Mouse (Mus musculus) heart, embryonic 10.5 days (tissue): ENCODE measurements around the gene Zfp36l2. TPM values are rescaled to one million over a fixed set of nuclear protein-coding genes. Genes with fewer than 3 reads are reported as not detected.
A peak's percentile ranks its signal among the peaks of the same experiment; 100 is the strongest.

Source experiments
- DNase-seq: peaks from one replicate; pipeline ENCODE4 v3.0.0-alpha.2; 2017; ENCODE audit warnings: low spot score
- H3K27ac ChIP-seq: fragments of 300-500 bp; sonication (generic); 2 replicates; pipeline ENCODE4 v1.5.1; 2016; ENCODE audit warnings: mild to moderate bottlenecking
- H3K27me3 ChIP-seq: fragments of 300-500 bp; sonication (generic); 2 replicates; pipeline ENCODE4 v1.6.1; 2016; ENCODE audit warnings: mild to moderate bottlenecking; ENCODE audit not compliant: poor library complexity, insufficient read depth, severe bottlenecking
- H3K36me3 ChIP-seq: fragments of 300-500 bp; sonication (generic); 2 replicates; pipeline ENCODE4 v1.6.1; 2016; ENCODE audit warnings: mild to moderate bottlenecking, moderate library complexity
- H3K4me1 ChIP-seq: fragments of 300-500 bp; sonication (generic); 2 replicates; pipeline ENCODE4 v1.6.1; 2016; ENCODE audit warnings: mild to moderate bottlenecking
- H3K4me3 ChIP-seq: fragments of 300-500 bp; sonication (generic); 2 replicates; pipeline ENCODE4 v1.5.1; 2016; ENCODE audit warnings: mild to moderate bottlenecking, moderate library complexity
- H3K9me3 ChIP-seq: fragments of 300-500 bp; sonication (generic); 2 replicates; pipeline ENCODE4 v1.6.1; 2016; ENCODE audit warnings: mild to moderate bottlenecking, moderate library complexity
- WGBS: fragments of 180-500 bp; shearing (Covaris S2); methylation state at CpG from one replicate; pipeline ENCODE4 v1.1.7; 2016; 5-methylcytosine and 5-hydroxymethylcytosine counted together
- polyA plus RNA-seq: library from polyadenylated mRNA; unstranded; fragments of >200 nt; fragmentation: Nextera tagmentation; extraction: Ambion mirVana; gene quantifications from 2 replicates; pipeline ENCODE4 v1.2.1, GENCODE M21; 2016

Gene Zfp36l2
- polyA plus RNA-seq, 1 experiment from 2014 or later = 10.4 TPM

DNA sequence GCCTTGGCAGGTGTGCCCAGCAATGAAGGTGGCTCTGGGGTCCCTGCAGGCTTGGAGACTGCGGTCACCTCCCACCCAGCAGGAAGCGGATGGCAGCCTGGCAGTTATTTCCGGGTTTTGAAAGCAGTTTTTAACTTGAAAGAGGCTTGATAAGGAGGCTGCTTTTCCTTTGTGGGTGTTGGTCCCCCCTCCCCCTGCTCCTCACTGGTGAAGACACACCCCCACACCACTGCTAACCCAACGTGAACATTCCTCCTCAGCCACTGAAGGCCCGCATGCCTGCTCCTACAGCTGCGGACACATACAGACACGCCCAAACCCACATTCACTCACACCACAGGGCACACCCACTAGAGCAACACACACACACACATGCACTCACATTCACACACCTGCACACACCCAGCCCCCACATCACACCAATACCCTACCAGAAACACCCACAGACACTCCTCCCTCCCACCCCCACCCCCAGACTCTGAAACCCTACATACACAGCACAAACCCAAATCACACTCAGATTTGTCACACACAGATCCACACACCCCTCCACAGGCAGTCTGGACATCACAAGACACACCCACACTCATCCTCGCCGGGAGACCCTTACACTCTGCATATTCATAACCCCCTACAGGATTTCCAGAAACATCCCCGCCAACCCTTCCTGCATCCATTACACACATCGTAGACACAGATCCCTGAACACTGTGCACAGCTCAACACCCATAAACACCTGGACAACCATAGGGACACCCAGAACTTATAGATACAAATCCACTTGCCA, 6.8 kb downstream of the Zfp36l2 start:
- Histone ChIP-seq H3K27ac (peak overlapping the region; percentile 73), H3K9me3 (no peaks in the 10 kb centered on the region), H3K4me1 (peaks cover 54% of the 10 kb centered on the region), H3K27me3 (no peaks in the 10 kb centered on the region), H3K36me3 (peaks cover 4% of the 10 kb centered on the region), H3K4me3 (peak overlapping the region; percentile 19; the same call in 1 of the 2 replicates)
- peak; percentile 88 for DNase-seq
- WGBS = 29% methylated on average over 11 of the region's 11 CpGs

GRCm38 (mm10) chr17:84179973-84180365, 7.8 kb downstream of the Zfp36l2 start:
- peaks cover 7% of the 10 kb centered on the region; the same call in 1 of the 2 replicates for H3K36me3 ChIP-seq
- peak overlapping the region; percentile 73; the same call in 1 of the 2 replicates for H3K27ac ChIP-seq
- peaks cover 6% of the 10 kb centered on the region; the same call in 1 of the 2 replicates for H3K9me3 ChIP-seq
- no peak for DNase-seq
- H3K27me3 ChIP-seq = no peaks in the 10 kb centered on the region
- H3K4me3 ChIP-seq = no peak overlapping the region
- WGBS = 90% methylated on average over 4 of the region's 4 CpGs
- H3K4me1 ChIP-seq = peaks cover 50% of the 10 kb centered on the region

GRCm38 (mm10) chr17:84179026-84179972, 8.4 kb downstream of the Zfp36l2 start:
- Histone ChIP-seq H3K27me3 (no peaks in the 10 kb centered on the region), H3K4me1 (peaks cover 50% of the 10 kb centered on the region), H3K9me3 (peaks cover 6% of the 10 kb centered on the region; the same call in 1 of the 2 replicates), H3K4me3 (no peak overlapping the region), H3K36me3 (peaks cover 7% of the 10 kb centered on the region; the same call in 1 of the 2 replicates), H3K27ac (peak overlapping the region; percentile 73; the same call in 1 of the 2 replicates)
- WGBS = 87% methylated on average over 17 of the region's 17 CpGs
- DNase-seq = no peak

- Histone ChIP-seq H3K9me3 (peaks cover 6% of the 10 kb centered on the region; the same call in 1 of the 2 replicates), H3K4me3 (no peak overlapping the region), H3K36me3 (peaks cover 7% of the 10 kb centered on the region; the same call in 1 of the 2 replicates), H3K27me3 (no peaks in the 10 kb centered on the region), H3K27ac (peak overlapping the region; percentile 67), H3K4me1 (peaks cover 39% of the 10 kb centered on the region)
- WGBS = 37% methylated on average over 8 of the region's 8 CpGs
- DNase-seq = no peak
Observed at GRCm38 (mm10) chr17:84177481-84177880, 10.3 kb downstream of the Zfp36l2 start.

GRCm38 (mm10) chr17:84176446-84176845, 11.3 kb downstream of the Zfp36l2 start:
- Histone ChIP-seq H3K27ac (no peak overlapping the region), H3K27me3 (no peaks in the 10 kb centered on the region), H3K9me3 (peaks cover 6% of the 10 kb centered on the region; the same call in 1 of the 2 replicates), H3K36me3 (peaks cover 7% of the 10 kb centered on the region; the same call in 1 of the 2 replicates), H3K4me3 (no peak overlapping the region), H3K4me1 (peaks cover 28% of the 10 kb centered on the region)
- no peak for DNase-seq
- 82% methylated on average over 7 of the region's 7 CpGs for WGBS

DNA sequence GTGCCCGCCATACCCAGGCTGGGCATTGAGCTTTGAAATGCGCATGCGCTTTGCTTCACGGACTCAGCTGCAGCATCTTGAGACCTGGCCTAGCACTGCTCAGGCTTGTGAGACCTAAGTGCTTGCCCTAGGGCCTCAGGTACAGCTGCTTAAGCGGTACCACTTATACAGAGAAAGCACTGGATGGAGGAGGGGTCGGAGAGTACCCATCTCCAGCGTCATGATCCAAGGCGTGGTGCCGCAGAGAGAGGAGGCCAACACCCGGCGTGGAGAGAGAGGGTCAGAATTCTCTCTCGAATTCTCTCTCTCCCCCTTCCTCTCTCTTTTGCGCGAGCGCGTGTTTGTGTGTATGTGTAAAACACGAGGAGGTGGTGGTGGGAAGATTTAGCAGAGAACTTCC, 12.6 kb downstream of the Zfp36l2 start:
- peaks cover 6% of the 10 kb centered on the region; the same call in 1 of the 2 replicates for H3K9me3 ChIP-seq
- no peak overlapping the region for H3K27ac ChIP-seq
- H3K27me3 ChIP-seq = no peaks in the 10 kb centered on the region
- WGBS = 98% methylated on average over 17 of the region's 17 CpGs
- H3K36me3 ChIP-seq = peaks cover 7% of the 10 kb centered on the region; the same call in 1 of the 2 replicates
- DNase-seq = no peak
- H3K4me3 ChIP-seq = no peak overlapping the region
- H3K4me1 ChIP-seq = peaks cover 16% of the 10 kb centered on the region; the same call in 1 of the 2 replicates

DNA sequence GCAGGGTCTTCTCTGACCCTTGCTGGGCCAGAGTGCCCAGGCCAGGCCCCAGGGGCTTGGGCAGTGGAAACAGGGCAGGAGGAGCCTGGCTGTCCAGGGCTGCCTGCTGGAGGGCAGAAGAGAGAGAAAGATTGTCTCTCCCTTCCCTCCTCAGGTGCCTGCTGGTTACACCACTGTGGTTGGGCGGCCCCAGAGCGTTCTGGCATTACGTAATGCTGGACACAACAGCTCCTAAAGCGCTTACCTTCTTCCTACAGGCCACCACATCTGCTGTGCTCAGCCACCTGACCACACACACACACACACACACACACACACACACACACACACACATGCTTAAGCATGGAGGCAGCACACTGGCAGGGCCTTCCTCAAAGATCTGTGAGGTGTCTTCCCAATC, 20.4 kb downstream of the Zfp36l2 start:
- whole genome bisulfite sequencing = 85% methylated on average over 4 of the region's 4 CpGs
- no peaks in the 10 kb centered on the region for H3K27me3 ChIP-seq
- H3K4me1 ChIP-seq = peaks cover 7% of the 10 kb centered on the region; the same call in 1 of the 2 replicates
- DNase-seq = no peak
- 0 out of 2 replicates have a peak overlapping the region, but pooled peaks have one; percentile 59 for H3K27ac ChIP-seq
- no peaks in the 10 kb centered on the region for H3K9me3 ChIP-seq
- H3K36me3 ChIP-seq = no peaks in the 10 kb centered on the region
- no peak overlapping the region for H3K4me3 ChIP-seq

- Histone ChIP-seq H3K27me3 (no peaks in the 10 kb centered on the region), H3K27ac (no peak overlapping the region), H3K4me1 (peaks cover 16% of the 10 kb centered on the region), H3K4me3 (no peak overlapping the region), H3K9me3 (no peaks in the 10 kb centered on the region), H3K36me3 (no peaks in the 10 kb centered on the region)
- DNase-seq = no peak
- 89% methylated on average over 9 of the region's 9 CpGs for WGBS
Observed at GRCm38 (mm10) chr17:84166135-84166860, 21.4 kb downstream of the Zfp36l2 start.

DNA sequence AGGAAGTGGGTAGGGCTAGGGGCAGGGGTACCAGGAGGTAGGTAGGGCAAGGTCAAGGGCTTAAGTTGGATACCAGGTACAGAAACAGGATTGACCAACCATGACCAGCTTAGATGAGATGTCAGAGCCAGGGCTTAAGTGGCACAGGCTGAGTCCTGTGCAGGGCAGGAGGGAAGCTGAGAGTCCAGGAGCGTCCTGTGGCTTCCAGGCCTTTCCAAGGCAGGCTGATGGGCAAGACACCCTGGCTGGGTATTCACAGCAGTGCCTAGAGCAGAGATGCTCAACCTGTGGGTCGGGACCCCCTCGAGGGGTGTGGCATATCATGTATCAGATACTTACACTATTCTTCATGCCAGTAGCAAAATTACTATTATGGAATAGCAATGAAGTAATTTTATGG, 22.0 kb downstream of the Zfp36l2 start:
- no peak for DNase-seq
- no peaks in the 10 kb centered on the region for H3K36me3 ChIP-seq
- peaks cover 22% of the 10 kb centered on the region for H3K4me1 ChIP-seq
- no peak overlapping the region for H3K4me3 ChIP-seq
- H3K27me3 ChIP-seq = no peaks in the 10 kb centered on the region
- no peak overlapping the region for H3K27ac ChIP-seq
- WGBS = 85% methylated on average over 3 of the region's 3 CpGs
- H3K9me3 ChIP-seq = no peaks in the 10 kb centered on the region

DNA sequence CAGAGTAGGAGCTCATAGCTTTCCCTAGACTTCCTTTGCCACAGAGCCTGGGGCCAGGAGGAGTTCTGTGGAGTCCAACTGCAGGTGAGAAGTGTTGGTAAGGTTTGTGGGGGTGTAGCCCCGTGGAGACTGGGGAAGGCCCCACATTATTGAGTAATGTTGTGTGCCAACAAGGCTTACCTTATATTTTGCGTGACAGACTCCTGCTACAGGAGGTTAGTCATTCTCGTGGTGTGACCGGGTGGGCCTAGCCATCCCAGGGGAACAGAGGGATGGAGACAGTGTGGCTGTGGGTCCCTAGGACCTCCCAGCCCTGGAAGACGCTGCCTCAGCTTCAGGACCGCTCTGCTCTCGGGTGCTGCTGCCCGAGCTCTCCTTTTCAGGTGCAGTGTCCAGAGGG, 23.6 kb downstream of the Zfp36l2 start:
- H3K4me3 ChIP-seq = no peak overlapping the region
- H3K9me3 ChIP-seq = no peaks in the 10 kb centered on the region
- DNase-seq = no peak
- no peaks in the 10 kb centered on the region for H3K27me3 ChIP-seq
- H3K4me1 ChIP-seq = peaks cover 24% of the 10 kb centered on the region
- no peaks in the 10 kb centered on the region for H3K36me3 ChIP-seq
- no peak overlapping the region for H3K27ac ChIP-seq
- 84% methylated on average over 8 of the region's 8 CpGs for WGBS

DNA sequence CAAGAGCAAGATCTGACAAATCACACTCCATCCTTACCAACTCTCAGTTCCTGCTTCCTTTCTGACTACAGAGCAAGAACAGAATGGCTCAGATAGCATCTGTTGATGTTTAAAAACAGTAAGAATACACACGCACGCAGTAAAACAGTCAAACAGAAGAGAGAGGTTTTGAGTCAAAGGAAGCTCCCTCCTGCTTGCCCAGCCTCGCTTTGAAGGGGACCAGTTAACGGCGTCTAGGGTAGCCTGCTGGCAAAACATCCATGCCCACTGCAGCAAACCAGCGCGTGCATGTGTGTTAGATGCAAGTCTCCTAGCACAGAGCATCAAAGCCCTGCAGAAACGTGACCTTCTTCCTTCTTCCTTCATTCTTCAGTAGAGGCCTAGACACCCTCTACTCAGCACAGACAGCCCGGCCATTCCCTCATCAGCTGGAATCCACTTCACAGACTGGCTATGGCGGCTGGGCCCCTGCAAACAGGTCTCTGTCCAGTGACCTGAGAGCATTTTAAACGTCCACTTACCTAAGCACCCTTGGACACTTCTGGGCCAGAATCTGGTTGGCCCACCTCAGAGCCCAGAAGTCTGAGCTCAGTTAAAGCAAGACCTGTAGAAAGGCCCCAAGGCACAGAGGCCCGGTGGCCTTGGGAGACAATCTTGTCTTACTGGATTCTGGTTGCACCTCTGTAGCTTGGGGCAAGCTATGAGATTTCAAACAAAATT, 24.5 kb downstream of the Zfp36l2 start:
- no peaks in the 10 kb centered on the region for H3K9me3 ChIP-seq
- peaks cover 32% of the 10 kb centered on the region for H3K4me1 ChIP-seq
- 74% methylated on average over 12 of the region's 12 CpGs for WGBS
- no peaks in the 10 kb centered on the region for H3K36me3 ChIP-seq
- H3K27me3 ChIP-seq = no peaks in the 10 kb centered on the region
- H3K4me3 ChIP-seq = no peak overlapping the region
- H3K27ac ChIP-seq = no peak overlapping the region
- DNase-seq = no peak
